Mouse (Mus musculus) forebrain, embryonic 14.5 days (tissue): ENCODE measurements around the gene Nyx. TPM values are rescaled to one million over a fixed set of nuclear protein-coding genes. Genes with fewer than 3 reads are reported as not detected.

ENCODE experiments used
- ATAC-seq: fragments of 200-750 bp; cut with Nextera tagmentation; 2 replicates; pipeline ENCODE4 v1.8.0; 2017; ENCODE audit warnings: mild to moderate bottlenecking, moderate library complexity
- DNase-seq: peaks from one replicate; pipeline ENCODE4 v3.0.0-alpha.2; 2015; ENCODE audit warnings: low spot score
- H3K27ac ChIP-seq: fragments of 300-500 bp; sonication (generic); 2 replicates; pipeline ENCODE4 v1.5.1; 2014; ENCODE audit warnings: low read depth, mild to moderate bottlenecking, control low read depth, low read length, moderate library complexity
- H3K27me3 ChIP-seq: fragments of 300-500 bp; sonication (generic); replicated peaks from 2 replicates; pipeline ENCODE4 v1.6.1; 2014; ENCODE audit warnings: low read length, control low read depth, mixed read lengths; ENCODE audit not compliant: control insufficient read depth, insufficient read depth
- H3K36me3 ChIP-seq: fragments of 300-500 bp; sonication (generic); 2 replicates; pipeline ENCODE4 v1.6.1; 2014; ENCODE audit warnings: low read length, control low read depth; ENCODE audit not compliant: control insufficient read depth, insufficient read depth
- H3K4me1 ChIP-seq: fragments of 300-500 bp; sonication (generic); 2 replicates; pipeline ENCODE4 v1.6.1; 2014; ENCODE audit warnings: antibody characterized with exemption, low read length, control low read depth; ENCODE audit not compliant: control insufficient read depth, insufficient read depth
- H3K4me2 ChIP-seq: fragments of 300-500 bp; sonication (generic); 2 replicates; pipeline ENCODE4 v1.6.1; 2014; ENCODE audit warnings: mild to moderate bottlenecking, control low read depth, low read length
- H3K4me3 ChIP-seq: fragments of 300-500 bp; sonication (generic); 2 replicates; pipeline ENCODE4 v1.5.1; 2014; ENCODE audit warnings: low read depth, low read length, control low read depth
- H3K9ac ChIP-seq: fragments of 300-500 bp; sonication (generic); 2 replicates; pipeline ENCODE4 v1.6.1; 2014; ENCODE audit warnings: mild to moderate bottlenecking, low read length, control low read depth, moderate library complexity
- H3K9me3 ChIP-seq: fragments of 300-500 bp; sonication (generic); replicated peaks from 2 replicates; pipeline ENCODE4 v1.6.1; 2016; ENCODE audit warnings: low read length, control low read depth, mixed read lengths; ENCODE audit not compliant: control insufficient read depth
- WGBS: fragments of 180-500 bp; shearing (Covaris S2); extraction: QIAGEN DNeasy Blood & Tissue Kit; methylation state at CpG from one replicate; pipeline ENCODE4 v1.1.7; 2014; 5-methylcytosine and 5-hydroxymethylcytosine counted together
- polyA plus RNA-seq: library from polyadenylated mRNA; unstranded; fragments of >200 nt; fragmentation: Nextera tagmentation; extraction: Ambion mirVana; gene quantifications from 2 replicates; pipeline ENCODE4 v1.2.1, GENCODE M21; 2014

The Nyx gene
- polyA plus RNA-seq, 1 experiment from 2014 or later = 0.08 TPM

DNA sequence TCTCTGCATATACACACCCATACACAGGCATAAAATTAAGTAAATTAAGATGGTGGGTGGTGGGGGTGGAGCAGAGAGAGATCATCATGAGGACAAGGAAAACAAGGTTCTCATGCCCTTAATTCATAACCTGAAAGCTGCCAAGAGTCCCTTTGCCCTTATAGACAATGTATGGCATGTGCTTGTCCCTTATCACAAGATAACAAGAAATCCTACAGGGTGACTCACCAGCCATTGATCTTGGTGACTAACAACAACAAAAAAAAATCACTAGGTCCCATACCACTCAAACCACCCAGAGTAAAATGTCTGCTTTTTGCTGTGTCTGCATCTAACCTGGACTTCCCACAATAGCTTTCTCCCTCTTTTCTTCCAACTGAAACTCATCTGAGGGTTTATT lies 18.5 kb downstream of the Nyx start:
- DNase-seq = no peak
- no peak overlapping the region for H3K9ac ChIP-seq
- no peak overlapping the region for H3K4me3 ChIP-seq
- no peak overlapping the region for H3K4me2 ChIP-seq
- no peaks in the 10 kb centered on the region for H3K36me3 ChIP-seq
- no peak overlapping the region for H3K27ac ChIP-seq
- H3K4me1 ChIP-seq = no peaks in the 10 kb centered on the region
- no peaks in the 10 kb centered on the region for H3K9me3 ChIP-seq
- ATAC-seq = no peak
- no peaks in the 10 kb centered on the region for H3K27me3 ChIP-seq

DNA sequence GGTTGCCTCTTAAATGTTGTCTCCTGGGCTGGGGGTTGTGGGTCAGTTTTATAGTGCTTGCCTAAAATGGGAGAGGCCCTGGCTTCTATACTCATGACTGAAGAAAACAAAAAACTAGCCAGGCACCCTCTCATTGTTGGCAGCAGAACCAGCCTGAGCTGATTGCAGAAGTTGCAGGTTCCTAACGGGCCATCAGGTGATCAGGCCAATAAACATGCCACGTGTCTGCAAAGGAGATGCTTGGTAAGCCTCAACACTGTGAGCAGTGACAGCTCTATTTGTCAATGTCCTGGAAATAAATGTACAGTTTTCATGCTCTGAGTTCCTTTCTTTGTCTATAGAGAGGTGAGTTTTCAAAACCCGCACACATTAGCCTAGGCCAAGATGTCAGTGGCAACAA lies 23.1 kb downstream of the Nyx start:
- Histone ChIP-seq H3K4me1 (no peaks in the 10 kb centered on the region), H3K9ac (no peak overlapping the region), H3K4me3 (no peak overlapping the region), H3K9me3 (no peaks in the 10 kb centered on the region), H3K36me3 (no peaks in the 10 kb centered on the region), H3K27me3 (no peaks in the 10 kb centered on the region), H3K4me2 (no peak overlapping the region), H3K27ac (no peak overlapping the region)
- WGBS = 84% methylated on average over 3 of the region's 3 CpGs
- ATAC-seq (no peak), DNase-seq (no peak)

DNA sequence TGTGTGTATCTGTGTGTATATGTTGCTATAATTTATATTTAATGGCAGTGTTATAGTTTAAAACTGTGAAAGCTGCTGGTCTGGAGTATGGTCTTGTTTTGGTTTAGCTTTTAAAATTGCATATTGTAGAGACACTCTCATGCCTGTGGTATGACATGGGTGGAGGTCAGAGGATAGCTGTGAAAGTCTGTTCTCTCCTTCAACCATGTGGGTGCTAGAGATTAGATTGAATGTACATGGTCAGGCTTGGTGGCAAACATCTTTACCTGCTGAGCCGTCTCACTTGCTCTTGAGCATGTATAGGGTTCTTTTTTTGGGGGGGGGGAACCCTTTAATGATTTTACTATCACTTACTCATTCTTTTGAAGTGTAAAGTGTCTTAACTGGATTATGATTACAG lies 23.9 kb downstream of the Nyx start:
- 91% methylated on average over 1 of the region's 1 CpGs for WGBS
- H3K27me3 ChIP-seq = no peaks in the 10 kb centered on the region
- no peak overlapping the region for H3K4me3 ChIP-seq
- no peaks in the 10 kb centered on the region for H3K9me3 ChIP-seq
- DNase-seq = no peak
- no peak overlapping the region for H3K27ac ChIP-seq
- ATAC-seq = no peak
- H3K4me1 ChIP-seq = no peaks in the 10 kb centered on the region
- H3K36me3 ChIP-seq = no peaks in the 10 kb centered on the region
- H3K4me2 ChIP-seq = no peak overlapping the region
- H3K9ac ChIP-seq = no peak overlapping the region

DNA sequence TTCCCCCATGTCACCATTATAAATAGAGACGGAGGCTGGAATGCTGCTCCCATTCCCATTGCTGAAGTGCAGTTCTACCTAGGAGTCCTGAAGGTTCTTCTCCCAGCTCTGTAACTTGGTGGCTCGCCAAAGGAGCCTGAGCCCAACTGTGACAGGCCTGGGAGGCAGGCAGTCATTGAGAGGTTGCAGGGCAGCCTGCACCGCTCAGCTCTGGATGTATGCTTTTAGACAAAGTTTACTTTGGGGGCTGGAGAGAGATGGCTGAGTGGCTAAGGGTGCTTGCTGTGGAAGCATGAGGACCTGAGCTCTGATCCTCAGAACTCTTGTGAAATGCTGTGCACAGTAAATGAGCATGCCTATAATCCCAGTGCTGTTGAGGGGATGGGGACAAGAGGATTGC lies 25.0 kb downstream of the Nyx start:
- Histone ChIP-seq H3K4me2 (no peak overlapping the region), H3K9me3 (no peaks in the 10 kb centered on the region), H3K4me3 (no peak overlapping the region), H3K27me3 (no peaks in the 10 kb centered on the region), H3K36me3 (no peaks in the 10 kb centered on the region), H3K9ac (no peak overlapping the region), H3K4me1 (no peaks in the 10 kb centered on the region), H3K27ac (no peak overlapping the region)
- no peak for ATAC-seq
- 78% methylated on average over 3 of the region's 3 CpGs for WGBS
- DNase-seq = no peak

DNA sequence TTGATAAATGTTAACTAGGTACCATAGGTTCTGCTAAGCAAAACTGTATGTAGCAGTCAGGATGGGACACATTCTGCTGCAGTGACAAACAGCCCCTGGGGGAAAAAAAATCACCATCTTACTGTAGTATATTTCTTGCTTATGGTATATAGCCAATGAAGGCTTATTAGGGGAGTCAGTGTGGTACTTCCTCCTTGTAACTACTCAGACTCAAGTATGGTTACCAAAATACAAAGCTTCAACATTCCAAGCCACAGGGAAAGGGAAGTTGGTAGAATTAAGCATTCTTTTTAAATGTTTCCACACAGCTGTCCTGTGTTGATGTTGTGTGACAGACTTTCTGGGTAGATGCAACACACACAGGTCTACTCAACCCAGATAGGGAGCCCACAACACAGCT lies 27.0 kb downstream of the Nyx start:
- Histone ChIP-seq H3K4me3 (no peak overlapping the region), H3K4me1 (no peaks in the 10 kb centered on the region), H3K27me3 (no peaks in the 10 kb centered on the region), H3K27ac (no peak overlapping the region), H3K9me3 (no peaks in the 10 kb centered on the region), H3K9ac (no peak overlapping the region), H3K4me2 (no peak overlapping the region), H3K36me3 (no peaks in the 10 kb centered on the region)
- no peak for DNase-seq
- ATAC-seq = no peak

DNA sequence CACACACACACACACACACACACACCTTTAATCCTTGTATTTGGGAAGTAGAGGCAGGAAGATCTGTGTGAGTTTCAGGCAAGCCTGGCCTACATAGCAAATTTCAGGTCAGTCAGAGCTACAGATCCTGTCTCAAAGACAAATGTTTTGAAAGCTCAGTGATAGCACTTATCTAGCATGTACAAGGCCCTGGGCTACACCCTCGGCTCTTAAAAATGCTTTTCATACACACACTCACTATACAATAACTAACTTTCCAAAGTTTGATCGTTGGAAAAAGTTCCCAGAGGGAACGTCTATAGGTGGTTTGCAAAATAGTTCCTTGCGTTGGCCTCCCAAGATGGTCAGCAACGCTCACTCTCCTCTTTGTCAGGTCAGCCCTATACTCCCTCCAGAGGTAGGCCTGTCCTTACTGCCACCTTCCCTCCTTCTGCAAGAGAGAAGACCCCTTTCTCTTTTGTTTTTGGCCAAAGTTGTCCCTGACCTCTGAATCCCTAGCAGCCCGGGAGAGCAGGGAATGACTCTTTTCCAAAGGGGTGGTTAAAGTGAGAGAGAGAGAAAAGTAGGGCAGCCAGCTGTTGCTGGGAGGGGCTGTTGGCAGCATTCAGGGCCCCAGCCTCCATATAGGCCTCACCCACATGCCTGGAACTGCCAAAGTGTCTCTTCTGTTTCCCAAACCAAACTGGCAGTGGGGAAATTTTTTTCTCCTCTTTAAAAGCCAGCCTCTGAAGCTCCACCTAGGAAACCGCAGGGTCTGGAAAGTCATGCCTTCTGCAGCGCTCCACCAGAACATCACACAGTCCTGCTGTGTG lies 29.2 kb downstream of the Nyx start:
- DNase-seq = no peak
- WGBS = 83% methylated on average over 8 of the region's 8 CpGs

DNA sequence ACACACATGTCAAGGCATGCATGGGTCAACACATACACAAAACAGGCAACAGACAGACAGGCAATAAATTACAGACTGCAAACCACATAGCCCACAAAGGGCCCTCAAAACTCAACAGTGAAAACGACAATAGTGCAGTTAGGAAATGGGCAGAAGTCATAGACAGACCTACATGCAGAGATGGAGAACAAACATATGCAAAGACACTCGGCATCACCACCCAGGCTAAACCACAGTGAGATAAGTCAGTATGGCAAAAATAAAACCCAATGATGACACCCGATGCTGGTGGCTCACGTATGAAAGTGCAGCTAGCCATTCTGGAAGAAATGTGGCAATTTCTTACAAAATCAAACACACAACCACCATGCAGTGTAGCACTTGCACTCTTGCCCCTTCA lies 34.4 kb downstream of the Nyx start:
- H3K4me2 ChIP-seq = no peak overlapping the region
- DNase-seq (no peak), ATAC-seq (no peak)
- H3K27me3 ChIP-seq = no peaks in the 10 kb centered on the region
- H3K4me1 ChIP-seq = no peaks in the 10 kb centered on the region
- 86% methylated on average over 4 of the region's 4 CpGs for WGBS
- no peak overlapping the region for H3K4me3 ChIP-seq
- H3K9ac ChIP-seq = no peak overlapping the region
- H3K27ac ChIP-seq = no peak overlapping the region
- H3K36me3 ChIP-seq = no peaks in the 10 kb centered on the region
- no peaks in the 10 kb centered on the region for H3K9me3 ChIP-seq

More for the DNA sequence above, 29.2 kb downstream of the Nyx start:
- no peak overlapping the region for H3K9ac ChIP-seq
- H3K4me3 ChIP-seq = no peak overlapping the region
- no peak overlapping the region for H3K4me2 ChIP-seq
- H3K27me3 ChIP-seq = no peaks in the 10 kb centered on the region
- no peaks in the 10 kb centered on the region for H3K36me3 ChIP-seq
- H3K9me3 ChIP-seq = no peaks in the 10 kb centered on the region
- no peak for ATAC-seq
- no peak overlapping the region for H3K27ac ChIP-seq
- H3K4me1 ChIP-seq = no peaks in the 10 kb centered on the region

DNA sequence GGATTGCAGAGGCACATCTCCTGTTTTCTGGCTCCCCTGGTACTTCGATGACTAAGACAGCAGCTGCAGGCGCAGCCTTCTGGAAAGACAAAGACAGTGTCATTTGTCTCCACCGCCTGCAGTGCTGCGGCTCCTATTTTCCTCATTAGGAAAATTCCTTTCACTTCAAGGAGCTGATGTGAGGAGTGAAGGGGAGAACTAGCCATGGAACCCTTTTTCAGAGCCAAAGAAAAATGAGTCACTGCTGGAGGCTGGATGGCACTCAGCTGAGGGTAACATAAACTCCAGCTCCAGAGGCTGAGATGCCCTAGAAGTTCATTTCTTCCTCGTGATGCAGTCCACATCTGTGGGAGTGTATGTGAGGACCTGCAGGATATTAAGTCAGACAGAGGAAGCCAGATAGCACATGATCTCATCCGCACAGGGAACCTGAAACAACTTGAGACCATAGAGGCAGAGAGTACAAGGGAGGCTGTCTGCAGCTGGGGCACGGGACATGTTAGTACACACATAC lies 37.0 kb downstream of the Nyx start:
- Histone ChIP-seq H3K9ac (no peak overlapping the region), H3K4me1 (no peaks in the 10 kb centered on the region), H3K27me3 (no peaks in the 10 kb centered on the region), H3K27ac (peak overlapping the region; percentile 21; the same call in 1 of the 2 replicates), H3K9me3 (no peaks in the 10 kb centered on the region), H3K4me3 (no peak overlapping the region), H3K36me3 (no peaks in the 10 kb centered on the region), H3K4me2 (peak overlapping the region; percentile 9; the same call in 1 of the 2 replicates)
- peak; percentile 55 for ATAC-seq
- WGBS = 52% methylated on average over 7 of the region's 7 CpGs
- DNase-seq = peak; percentile 60

DNA sequence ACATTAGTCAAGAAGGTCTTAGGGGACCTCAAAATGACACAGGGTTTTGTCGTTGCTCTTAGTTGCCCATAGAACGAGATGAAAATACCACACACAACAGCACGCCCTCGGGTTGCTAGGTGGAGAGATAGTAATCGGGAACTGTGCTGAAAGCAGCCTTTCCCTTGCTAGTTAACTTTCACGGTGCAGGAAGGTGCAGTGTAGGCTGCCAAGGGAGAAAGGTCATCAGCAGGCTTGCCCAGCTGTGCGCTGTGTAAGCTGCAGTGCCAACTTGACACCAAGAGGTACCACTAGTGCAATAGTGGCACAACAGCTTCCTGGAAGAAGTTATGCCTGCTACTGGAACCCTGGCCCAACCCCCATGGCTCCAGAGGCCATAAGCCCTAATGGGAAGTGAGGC lies 38.5 kb downstream of the Nyx start:
- no peak for DNase-seq
- H3K4me2 ChIP-seq = no peak overlapping the region
- H3K36me3 ChIP-seq = no peaks in the 10 kb centered on the region
- H3K9ac ChIP-seq = no peak overlapping the region
- ATAC-seq = no peak
- no peak overlapping the region for H3K4me3 ChIP-seq
- no peak overlapping the region for H3K27ac ChIP-seq
- no peaks in the 10 kb centered on the region for H3K27me3 ChIP-seq
- no peaks in the 10 kb centered on the region for H3K9me3 ChIP-seq
- 88% methylated on average over 7 of the region's 7 CpGs for WGBS
- H3K4me1 ChIP-seq = no peaks in the 10 kb centered on the region
